Mouse (Mus musculus): ENCODE results near the gene Actl11.

The Actl11 gene

GRCm38 (mm10) chr9:107961881-107962280 lies 33.6 kb downstream of the Actl11 start:
- peak; percentile 53 for DNase-seq (ENCODE audit: low spot score)

DNA sequence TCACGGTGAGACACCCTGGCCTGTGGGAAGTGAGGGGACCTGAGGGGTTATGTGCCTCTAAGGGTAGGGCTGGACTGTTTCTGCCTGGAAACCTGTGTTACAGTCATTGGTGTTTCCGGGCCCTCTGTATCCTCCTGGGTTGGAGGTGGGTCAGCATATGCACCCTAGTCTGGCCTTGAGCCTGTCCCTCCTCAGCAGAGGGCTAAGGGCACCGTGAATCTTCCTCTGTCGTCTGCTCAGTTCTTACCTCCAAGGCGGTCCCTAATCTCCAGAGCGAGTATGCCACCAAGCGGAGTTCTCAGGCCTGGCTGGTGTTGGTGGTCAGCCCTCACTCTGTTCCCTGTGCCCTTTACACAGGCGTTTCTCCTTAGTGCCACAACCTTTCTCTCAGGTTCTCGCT lies 34.6 kb downstream of the Actl11 start:
- DNase-seq (ENCODE audit: low spot score), result no peak

- DNase-seq (ENCODE audit: low spot score), result peak; percentile 90
Measured at GRCm38 (mm10) chr9:107963700-107964099, 35.4 kb downstream of the Actl11 start.

DNA sequence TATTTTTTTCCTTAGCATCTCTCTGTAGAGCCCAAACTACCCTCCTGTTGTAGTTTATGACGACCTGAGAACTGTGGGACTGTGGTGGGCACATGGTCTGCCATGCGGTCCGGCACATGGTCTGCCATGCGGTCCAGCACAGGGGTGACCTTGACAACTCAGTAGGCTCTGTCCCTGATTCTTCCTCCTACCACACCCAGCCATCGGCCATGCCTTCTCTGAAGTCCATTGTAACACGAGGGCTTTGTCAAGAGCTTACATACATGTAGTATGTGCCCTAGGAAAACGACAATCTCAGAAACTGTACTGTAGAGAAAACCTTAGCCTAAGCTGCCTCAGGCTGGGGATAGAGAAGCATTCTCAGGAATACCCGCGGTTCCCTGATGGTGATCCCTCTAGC lies 36.4 kb downstream of the Actl11 start:
- no peak for DNase-seq (ENCODE audit: low spot score)

DNA sequence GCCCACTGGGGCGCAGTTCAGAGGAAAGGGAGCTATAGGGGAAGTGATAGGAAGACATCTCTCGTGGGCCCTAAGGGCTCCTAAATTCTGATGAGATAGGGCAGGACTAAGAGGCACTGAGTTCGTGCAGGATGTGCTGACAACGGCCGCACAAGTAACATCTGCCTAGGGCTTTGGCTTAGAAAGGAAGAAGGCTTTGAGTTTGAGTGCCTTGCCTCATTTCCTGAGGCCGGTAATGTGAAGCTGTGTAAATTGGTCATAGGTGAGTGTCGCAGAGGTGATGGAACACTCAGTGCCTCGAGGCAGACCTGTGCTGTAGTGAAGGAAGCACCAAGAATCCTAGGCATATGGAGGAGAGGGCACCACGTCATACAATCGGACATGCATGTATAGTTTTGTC lies 38.4 kb downstream of the Actl11 start:
- no peak for DNase-seq (ENCODE audit: low spot score)

DNA sequence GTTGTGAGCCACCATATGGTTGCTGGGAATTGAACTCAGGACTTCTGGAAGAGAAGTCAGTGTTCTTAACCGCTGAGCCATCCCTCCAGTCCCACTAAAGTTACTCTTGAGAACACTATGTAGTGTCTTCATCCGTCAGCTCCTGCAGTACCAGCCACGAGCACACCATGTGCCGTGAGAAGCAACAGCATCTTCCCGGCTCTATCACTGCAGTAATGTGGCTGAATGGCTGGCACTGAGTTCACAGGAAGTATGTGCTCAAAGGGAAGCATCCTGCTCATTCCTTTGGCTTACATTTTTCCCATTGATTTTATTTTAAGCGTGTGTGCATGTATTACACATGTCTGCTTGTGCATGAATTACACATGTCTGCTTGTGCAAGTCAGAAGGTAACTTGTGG lies 39.2 kb downstream of the Actl11 start:
- no peak for DNase-seq (ENCODE audit: low spot score)

- no peak for DNase-seq (ENCODE audit: low spot score)
Measured at GRCm38 (mm10) chr9:107968531-107968930, 40.3 kb downstream of the Actl11 start.

GRCm38 (mm10) chr9:107970311-107970710 lies 42.0 kb downstream of the Actl11 start:
- no peak for DNase-seq (ENCODE audit: low spot score)

- DNase-seq (ENCODE audit: low spot score), result no peak
Measured at GRCm38 (mm10) chr9:107971690-107972541, 43.6 kb downstream of the Actl11 start.

GRCm38 (mm10) chr9:107974491-107975171 lies 46.4 kb downstream of the Actl11 start:
- no peak for DNase-seq (ENCODE audit: low spot score)

DNA sequence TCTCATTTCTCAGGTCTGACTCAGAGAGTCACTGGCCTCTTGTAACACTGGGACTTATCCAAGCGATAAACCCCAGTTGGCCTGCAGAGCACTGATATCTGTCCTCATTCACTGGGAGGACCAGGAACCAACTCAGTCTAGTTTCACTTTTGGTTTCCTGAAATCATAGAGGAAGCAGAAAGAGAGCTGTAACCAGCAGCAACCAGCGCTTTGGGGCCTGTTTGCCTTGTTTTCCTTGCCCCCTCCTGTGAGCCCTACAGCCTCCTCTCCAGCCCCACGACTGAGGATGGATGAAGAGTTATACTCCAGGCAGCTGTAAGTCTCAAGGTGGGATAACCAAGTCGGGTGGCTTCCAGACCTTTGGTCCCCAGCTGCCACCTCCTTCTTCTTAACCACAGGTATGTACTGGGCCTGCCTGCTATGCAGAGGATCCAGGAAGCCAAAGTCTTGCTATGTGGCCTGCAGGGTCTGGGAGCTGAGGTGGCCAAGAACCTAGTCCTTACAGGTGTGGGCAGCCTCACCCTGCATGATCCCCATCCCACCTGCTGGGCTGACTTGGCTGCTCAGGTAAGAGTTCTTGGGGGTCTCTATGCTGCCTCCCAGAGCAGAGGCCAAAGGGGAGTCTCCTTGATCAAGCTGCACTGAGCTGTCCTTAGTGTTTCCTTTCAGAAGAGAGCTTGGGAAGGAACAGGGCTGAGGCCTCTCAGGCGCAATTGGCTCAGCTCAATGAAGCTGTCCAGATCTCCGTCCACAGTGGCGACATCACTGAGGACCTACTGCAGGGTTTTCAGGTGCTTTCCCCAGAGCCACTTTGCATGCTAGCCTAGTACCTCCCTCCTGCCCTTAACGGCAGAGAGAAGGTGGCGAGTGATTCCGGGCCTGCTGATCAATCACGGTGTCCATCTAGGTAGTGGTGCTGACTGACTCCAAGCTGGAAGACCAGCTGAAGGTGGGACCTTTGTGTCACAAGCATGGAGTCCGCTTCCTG lies 47.4 kb downstream of the Actl11 start, which contains the start of gene Uba7:
Gene Uba7 (plus strand): TSS at position 107 of the 988 bp plus-strand sequence.
- DNase-seq (ENCODE audit: low spot score), result peak; percentile 18

DNA sequence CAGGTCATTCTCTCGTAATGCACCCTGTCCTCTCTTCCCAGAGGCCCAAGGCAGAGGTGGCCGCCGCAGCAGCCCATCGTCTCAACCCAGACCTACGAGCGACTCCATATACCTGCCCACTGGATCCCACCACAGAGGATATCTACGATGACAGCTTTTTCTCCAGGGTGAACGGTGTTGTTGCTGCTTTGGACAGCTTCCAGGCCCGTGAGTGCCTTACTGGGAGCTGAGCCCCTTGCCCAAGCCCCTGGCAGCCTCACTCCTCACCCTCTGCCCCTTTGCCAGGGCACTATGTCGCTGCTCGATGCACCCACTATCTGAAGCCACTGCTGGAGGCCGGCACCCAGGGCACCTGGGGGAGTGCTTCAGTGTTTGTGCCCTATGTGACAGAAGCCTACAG lies 50.5 kb downstream of the Actl11 start:
- no peak for DNase-seq (ENCODE audit: low spot score)
